Mouse (Mus musculus) retina, postnatal 7 days (tissue): ENCODE results near the gene A830031A19Rik.

Experiments
- DNase-seq: peaks from one replicate; pipeline ENCODE4 v3.0.0-alpha.2; 2012; ENCODE audit warnings: low read depth, low spot score

Gene A830031A19Rik

DNA sequence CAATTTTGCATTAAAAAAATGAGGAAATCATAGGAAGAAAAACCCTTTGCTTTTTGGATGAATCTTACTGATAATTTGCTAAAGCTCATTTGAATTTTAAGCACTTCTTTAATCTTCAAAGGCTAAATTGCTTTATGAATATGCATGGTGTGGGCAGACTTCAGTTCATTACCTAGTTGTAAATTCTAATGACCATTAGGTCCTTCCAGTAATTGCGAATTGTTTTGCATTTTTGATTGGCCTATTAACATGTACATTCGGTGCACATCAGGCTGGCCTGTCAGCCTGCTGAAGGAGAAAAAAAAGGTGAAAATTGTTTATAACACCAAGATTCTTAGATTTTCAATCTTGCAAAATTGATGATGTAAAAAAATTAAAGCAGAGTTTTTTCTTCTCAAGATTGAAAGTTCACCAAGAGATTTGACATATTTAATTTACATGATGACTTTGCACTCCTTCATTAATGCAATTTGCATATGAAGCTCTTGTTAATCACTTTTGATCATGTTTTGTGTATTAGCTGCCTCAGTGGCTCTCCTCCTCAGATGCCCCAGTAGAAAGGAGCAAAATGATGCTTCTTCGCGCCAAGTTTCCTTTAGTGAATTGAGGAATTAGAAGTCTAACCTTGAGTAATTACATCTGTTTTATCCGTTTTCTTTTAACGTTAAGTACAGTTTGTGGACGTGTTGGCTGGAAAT lies 21.0 kb upstream of the A830031A19Rik start:
- no peak for DNase-seq

DNA sequence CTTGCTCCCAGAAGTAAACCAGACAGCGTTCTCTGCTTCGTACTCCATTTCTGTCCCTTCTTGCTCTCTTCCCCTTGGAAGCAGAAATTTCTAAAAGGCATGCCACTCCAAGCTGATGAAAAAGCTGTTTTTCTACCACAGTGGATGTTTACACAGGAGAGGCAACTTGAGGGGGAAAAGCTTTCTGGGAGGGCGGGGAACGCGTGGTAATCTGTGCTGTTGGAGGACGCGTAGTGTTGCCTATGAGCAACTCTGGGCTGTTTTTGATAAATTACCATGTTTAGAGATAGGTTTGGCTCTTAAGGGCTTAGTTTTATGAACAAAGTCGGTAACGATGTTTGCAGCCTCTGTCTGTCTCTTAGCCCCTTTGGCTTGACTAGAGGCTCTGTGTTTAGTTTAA lies 20.4 kb upstream of the A830031A19Rik start:
- no peak for DNase-seq

DNA sequence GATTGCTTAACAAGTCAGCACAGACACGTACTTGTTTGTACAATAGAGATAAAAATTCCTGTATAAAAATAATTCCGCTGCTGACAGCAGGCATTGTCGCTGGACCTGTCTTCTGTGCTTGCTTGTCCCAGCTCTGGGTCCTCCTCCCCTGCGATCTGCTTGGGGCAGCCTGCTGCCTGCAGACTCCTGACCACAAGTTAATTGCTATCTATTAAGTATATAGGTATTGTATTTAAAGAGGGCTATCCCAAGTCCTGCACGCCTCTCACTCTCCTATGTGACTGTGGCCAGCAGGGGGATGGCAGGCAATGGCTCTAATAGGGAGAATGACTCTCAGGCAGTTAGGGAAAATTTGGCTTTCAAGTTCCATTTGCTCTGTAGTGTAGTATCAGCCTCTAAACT lies 19.2 kb upstream of the A830031A19Rik start:
- DNase-seq, result no peak

DNA sequence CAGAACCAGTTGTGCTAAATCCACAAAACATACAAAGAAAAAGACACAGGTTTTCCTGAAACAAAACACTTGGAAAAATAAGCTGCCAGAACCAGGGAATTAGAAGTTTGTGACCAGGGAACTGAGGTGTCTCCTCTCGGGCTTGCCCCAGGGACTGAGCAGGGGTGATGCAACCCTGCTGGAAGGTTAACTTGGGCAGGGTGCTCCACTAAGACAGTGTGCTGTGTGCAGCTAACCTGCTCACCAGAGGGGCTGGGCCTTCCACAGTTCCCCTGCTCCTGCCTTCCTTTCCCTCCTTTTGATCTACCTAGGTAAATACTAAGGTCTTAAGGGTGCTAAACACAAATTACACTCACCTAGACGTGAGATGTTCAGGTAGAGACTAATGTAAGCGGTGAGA lies 17.8 kb upstream of the A830031A19Rik start:
- no peak for DNase-seq

DNA sequence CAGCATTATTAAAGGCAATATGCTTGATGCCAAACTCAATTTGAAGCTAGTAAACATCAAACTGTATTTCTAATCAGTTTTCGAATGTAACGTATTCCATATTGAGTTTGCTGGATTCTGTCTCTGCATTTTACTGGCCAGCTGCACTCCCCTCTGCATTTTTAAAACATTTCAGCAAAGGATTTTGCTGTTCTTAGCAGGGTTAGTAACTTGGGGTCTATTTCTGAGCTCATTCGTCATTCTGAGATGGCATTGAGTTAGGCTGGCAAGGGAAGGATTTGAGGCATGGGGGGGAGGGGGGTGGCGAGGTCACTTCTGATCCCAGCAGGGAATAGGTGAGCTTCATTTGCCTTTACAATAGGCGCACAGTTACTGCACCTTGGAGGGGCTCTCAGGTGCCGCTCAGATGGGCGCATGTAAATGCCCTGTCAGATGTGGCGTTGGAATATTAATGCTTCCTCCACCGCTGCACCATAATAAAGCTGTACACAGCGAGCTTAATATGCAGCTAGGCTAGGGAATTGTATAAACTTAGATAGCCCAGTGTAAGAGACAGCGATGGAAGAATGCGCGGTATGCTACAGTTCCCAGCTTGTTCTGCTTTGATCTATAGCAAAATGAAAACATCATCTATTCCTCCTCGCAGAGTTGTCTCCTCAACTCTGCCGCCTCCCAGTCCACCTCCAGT lies 16.7 kb upstream of the A830031A19Rik start:
- DNase-seq, result no peak

DNA sequence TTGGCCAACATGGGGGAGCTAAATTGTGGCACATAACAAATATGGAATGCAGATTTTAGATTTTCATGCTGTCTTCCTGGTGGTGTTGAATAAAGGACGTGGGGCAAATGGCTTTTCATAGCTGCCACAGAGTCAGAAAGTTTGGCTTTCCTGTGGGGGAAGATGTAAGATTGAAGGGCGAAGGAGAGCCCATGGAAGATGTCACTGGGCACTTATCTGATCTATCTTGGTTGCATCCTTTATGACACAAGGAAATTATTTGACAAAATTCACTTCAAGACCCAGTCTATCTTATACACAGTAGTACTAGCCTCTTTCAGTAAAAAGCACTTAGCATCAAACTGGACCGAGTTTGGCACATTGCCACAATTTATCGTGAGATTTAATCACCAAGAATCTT lies 15.6 kb upstream of the A830031A19Rik start:
- no peak for DNase-seq

DNA sequence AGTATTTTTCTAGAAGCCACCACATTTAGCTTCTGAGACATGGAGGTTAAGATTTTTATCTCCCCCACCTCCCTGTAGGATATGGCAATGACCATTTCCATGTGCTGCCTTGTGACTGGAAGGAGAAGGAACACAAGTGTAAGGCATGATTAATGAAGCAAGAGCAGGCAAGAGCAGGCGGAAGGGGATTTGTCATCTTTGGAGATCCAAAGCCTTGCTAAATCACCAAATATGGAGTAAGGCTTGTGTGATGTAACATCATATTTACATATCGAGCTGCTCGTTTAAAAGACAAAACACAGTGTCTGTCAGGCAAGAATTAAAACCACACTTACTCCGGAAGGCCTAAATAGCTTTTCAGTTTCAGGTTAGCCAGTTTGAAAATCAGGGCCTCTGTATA lies 12.2 kb upstream of the A830031A19Rik start:
- DNase-seq, result no peak

DNA sequence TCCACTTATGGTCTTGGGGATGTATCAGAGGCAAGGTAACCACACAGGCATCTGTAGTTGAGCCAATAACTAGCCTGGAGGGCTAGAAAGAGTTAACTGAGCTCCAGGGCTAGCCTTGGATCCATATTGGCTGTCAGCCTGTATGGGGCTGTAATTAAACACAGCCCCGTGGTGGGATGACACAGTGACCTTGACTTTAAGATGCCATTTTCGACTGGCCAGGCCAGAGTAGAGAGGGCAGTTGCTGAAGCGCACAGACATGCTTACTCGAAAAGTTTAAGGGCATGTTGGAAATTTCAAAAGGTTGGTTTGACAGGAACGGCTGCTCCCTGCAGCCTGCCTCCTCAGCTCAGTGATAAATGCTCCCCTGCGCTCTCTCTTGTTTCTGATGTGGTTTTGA lies 11.1 kb upstream of the A830031A19Rik start:
- no peak for DNase-seq

DNA sequence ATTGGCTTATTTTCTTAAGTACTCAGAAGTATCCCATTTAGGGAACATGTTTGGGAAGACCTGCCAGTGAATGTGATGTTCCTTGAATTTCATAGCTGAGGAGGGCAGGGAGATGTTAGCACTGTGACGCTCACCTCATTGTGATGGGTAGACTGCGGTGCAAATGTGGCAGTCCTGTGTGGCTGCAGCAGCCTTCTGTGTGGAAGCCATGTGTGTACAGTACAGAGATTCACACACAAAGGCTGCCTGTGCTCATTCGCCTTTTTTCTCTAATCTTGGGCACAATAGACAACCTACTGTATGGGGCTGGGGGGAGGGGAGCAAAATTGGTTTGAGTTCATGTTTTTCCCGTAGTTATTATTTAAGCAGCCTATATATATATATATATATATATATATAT lies 9.7 kb upstream of the A830031A19Rik start:
- no peak for DNase-seq

DNA sequence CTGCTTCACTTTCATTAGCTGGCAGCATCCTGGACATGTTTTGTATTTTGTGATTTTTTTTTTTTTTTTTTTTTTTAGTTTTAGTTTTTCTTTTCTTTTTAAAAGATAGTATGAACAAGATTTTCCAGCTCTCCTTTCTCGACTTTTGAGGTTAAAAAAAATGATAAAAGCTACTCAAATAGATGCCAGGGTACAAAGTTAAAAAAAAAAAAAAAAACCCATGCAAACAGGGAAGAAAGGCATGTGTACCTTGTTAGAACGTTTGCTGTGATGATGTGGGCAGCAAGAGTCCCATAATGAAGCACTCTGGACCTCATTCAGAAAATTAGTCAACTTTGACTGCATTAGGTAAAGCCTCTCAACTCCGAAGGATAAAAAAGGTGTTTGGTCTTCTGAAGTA lies 9.2 kb upstream of the A830031A19Rik start:
- no peak for DNase-seq

DNA sequence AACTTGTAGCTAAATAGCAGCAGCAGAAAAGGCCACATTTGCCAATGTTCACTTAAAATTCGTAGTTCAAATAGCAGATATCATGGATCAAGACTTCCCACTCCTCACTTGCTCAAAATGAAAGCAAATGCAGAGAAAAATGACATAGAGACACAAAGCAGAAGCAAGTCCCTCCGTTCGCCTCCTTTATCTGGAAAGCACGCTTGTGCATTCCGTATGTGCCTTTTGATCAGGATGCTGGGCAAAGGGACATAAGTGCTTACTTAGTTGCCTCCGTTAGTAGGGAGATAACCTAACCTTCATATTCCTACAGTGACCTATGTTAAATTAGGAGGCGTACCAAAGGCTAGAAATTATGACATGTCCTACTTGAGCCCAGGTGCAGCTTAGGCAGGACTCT lies 8.6 kb upstream of the A830031A19Rik start:
- no peak for DNase-seq

DNA sequence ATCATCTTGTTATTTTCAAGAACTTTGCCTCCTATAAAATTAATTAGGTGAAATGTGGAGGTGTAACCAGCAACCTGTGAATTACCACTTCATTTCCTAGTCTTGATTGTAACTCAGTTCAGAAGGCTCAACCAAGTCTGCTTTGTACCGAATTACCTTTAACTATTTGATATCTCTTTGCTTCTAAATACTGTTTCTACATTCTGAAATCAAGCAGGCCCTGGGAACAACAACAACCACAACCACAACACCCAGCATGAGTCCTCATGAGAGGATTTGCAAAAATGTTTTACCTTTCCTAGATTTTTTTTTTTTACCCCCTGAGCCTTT lies 8.2 kb upstream of the A830031A19Rik start:
- no peak for DNase-seq

DNA sequence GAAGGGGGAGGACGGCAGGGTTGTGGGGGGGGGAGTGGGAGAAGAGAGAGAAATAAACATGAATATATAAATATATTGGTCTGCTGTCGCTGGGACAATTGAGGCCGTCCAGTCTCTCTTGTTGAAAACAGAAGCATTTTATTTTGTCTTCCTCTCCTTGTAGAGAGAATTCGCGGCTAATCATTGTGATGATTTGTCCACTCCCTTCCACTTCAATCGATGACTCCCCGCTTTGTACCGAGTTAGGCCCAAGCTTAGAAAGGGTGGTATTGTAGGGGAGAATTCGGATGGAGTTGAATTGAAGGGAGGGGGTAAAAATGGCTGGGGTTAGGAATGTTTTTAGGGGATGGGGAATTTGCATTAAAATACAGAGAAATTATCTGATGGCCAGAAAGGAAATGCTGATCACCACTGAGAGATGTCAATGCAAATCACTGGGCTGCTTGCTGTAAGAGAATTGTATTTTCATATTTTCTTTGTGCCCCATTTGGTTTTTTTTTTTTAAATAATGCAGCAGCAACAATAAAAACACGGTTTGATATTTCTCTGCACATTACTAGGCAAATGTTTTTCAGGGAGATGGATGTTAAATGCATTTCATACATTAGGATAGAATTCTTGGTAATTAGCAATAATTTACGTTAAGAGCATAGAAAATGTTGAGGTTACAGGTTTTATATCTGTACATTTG lies 7.7 kb upstream of the A830031A19Rik start:
- DNase-seq, result no peak

DNA sequence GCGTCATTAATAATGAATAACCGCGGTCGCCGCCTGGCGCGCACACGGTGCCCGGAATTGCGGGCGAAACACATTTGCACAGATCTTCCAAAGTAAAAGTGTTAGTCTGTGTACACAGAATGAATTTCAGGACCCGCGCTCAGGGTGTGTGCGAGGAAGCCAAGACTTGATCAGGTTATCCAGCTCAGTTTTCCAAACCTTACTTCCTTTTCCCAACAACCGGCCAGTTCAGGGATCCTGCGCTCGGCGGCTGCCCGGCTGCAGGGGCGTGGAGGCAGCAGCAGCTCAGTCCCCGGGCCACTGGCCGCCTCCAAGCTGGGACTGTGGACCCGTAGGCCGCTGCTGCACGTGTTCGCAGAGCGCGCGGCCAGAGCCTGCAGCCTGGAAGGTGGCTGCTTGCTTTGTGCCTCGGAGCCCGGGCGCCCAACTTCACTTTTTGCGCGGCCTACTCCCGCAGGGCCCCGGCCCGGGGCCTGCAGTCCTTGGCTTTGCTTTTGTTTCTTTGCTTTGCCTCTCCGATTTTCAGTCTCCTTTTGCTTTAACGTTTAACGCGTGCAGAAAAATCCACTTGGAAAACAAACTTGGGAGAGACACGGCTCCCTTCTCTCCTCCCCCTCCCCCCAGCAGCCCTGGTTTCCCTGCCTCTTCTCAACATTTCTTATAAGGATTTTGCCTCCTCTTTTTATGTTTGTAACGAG lies 7.0 kb upstream of the A830031A19Rik start:
- DNase-seq, result no peak

DNA sequence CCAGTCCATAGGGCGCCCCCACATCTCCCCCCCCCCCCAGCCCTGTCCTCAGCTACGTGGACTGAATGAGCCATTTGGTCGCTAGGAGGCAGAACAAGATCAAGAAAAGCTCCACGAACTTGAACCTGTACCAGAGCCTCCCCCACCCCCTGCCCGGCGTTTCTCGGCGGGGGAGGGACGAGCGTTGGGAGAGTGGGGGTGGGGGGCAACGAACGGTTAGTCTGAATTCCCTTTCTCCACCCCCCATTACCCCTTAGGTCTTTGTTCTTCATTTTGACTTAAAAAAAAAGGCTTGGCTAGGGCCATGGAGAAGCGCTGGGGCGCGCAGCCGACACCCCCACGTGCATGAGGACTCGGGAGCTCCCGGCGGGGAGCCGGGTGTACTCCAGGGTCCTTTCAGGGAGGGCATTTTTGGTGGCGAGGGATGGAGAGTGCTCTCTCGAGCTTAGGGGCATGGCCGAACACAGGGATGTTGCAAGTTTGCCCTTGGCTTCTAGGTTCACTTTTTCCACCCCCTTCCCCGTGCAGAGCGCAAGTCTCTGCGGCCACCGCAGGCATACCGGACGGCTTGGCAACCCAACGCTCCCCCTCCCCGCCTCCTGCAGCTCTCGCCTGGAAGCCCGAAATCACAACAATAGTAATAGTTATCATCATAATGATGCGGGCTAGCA lies 6.3 kb upstream of the A830031A19Rik start:
- no peak for DNase-seq

DNA sequence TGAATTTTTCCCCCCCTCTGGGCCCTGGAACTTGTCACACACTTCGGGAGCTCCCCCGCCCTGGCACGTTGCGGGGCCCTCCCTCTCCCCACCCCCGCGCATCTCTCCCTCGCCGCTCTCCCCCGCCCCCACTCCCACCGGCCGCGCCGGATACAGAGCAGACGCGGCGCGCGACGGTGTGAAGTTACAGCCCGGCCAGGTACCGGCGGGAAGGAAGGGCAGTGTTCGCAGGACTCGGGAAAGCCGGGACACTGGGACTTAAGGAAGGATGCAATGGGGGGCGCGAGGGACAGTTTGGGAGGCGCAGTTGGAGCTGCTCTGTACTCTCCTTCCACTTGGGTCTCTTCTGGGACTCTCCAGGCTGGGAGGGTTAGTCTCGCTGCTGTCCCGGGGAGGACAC lies 5.7 kb upstream of the A830031A19Rik start:
- no peak for DNase-seq

DNA sequence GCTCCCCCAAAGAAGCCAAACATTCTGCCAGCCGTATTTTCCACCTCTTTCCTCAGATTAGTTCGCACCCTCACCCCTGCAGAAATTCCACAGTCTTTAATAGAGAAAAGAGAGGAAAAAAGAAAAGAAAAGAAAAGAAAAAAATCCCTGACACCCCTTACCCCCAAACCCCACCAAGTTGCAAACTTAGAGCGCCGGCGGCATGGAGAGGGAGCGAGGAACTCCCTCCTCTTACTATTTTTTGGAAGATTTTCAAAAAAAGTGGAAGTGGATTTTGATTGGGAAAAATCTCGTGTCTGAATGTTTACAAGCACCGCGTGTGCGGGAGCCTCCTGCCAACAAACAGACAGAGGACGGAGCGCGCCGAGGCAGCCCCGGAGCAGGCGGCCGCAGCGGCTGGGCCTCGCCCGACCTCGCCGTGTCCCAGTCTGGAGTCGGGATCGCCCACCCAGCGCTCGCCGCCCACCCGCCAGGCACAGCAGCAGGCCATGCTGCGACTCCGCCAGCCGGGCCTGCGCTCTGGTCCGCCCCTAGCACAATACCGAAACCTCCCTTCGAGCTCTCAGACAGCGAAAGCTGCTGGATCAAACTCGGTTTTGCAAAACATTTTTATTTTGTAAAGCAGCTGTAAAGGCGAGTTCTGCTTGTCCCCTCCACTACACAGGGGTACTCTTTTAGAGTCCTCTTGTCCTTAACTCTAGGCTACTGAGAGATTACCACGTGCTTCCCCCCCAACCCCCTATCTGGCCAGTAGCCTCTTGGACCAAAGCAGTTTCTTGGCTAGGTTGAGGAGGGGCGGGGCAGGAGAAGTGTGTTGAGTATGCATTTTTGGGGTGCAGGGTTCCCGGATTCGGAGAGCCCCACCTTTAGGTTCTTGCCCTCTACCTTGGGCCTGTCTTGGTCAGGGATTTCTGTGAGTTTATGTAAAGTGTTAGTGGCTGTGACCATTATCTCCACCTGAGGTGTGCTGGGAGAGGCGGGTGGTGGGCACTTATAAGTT lies 4.8 kb upstream of the A830031A19Rik start:
- DNase-seq, result no peak

DNA sequence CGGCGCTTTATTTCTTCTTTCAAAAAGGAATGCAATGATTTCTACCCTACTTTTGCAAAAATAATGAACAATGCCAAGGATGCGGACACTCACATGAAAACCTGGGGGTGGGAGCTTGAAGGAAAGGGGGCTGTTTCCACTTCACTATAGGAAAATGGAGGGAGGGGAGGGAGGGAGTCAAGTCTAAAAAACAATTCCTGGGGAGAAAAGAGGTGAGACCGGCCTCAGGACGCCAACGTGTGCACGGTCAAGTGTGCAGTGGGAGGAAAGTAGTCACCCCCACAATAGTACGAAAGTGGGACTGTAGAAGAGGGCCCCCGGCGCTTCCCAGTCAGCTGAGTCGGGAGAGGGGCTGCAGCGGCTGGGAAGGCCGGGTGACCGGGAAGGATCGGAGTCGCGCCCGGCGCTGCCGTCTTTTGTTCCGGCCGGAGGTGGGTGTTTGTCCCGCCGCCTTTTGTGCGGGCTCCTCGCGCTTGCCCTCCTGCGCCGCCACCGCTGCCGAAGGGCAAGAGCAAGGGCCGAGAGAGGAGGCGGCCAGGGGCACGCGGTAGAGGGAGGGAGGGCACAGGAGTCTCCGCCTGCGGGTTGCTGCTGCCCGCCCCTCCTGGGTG lies 4.0 kb upstream of the A830031A19Rik start:
- no peak for DNase-seq

DNA sequence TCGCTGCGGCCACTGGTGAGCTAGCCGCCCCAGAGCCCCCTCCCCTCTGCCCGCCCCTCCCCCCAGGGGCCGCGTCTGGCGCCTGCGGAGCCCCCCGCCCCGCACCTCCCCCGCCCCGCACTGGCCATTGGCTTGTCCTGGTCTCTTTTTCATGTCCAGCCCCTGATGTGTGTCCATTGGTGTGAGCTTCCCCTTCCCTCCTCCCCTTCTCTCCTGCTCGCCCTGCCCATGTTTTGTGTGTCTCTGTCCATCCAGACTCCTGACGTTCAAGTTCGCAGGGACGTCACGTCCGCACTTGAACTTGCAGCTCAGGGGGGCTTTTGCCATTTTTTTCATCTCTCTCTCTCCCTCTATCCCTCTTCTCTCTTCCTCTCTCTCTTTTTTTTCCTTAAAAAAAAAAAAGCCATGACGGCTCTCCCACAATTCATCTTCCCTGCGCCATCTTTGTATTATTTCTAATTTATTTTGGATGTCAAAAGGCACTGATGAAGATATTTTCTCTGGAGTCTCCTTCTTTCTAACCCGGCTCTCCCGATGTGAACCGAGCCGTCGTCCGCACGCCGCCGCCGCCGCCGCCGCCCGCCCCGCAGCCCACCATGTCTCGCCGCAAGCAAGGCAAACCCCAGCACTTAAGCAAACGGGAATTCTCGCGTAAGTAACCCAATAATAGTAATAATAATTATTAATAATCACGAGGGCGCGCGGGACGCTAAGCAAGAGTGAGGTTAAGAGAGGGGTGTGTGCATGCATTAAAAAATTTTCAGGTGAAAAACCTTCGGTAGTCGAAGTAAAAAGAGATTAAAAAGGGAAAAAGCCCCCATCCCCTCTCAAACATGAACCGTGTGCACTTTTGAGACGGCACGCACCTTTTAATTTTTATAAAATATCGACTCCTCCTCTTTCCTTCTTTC lies 3.2 kb upstream of the A830031A19Rik start, which contains the start of gene Bcl11a:
TSS of gene Bcl11a (plus strand) at position 262 of the 911 bp plus-strand sequence.
- DNase-seq, result no peak
